Mouse (Mus musculus) lung, postnatal 0 days (tissue): Measurements from ENCODE around the gene Iqca.

Experiments
- CTCF ChIP-seq: IDR thresholded peaks from 2 replicates; pipeline ENCODE4 v1.5.1; 2016; ENCODE audit warnings: antibody characterized with exemption, mild to moderate bottlenecking
- EP300 ChIP-seq: IDR thresholded peaks from 2 replicates; pipeline ENCODE4 v1.6.1; 2016; ENCODE audit warnings: antibody characterized with exemption, mild to moderate bottlenecking, control low read depth

GRCm38 (mm10) chr1:90177565-90177964 lies 24.4 kb upstream of the Iqca start:
- TF ChIP-seq CTCF (no peak), EP300 (no peak)
